In genomic region chr1:41359061-41359460, GRCm38 (mm10) we compare ENCODE assay signal across 19 mouse cellular contexts.
A peak's percentile ranks its signal among the peaks of the same experiment; 100 is the strongest.
DNase-seq lines count a peak whose midpoint lies in the region; ATAC-seq lines count a peak whose summit lies in the region.
"Had no signal": no experiment of that assay in that cellular context is flagged by ENCODE, and none has a peak within 500 bp of the region (broad histone marks: within the 10 kb centered on the region; RNA-seq: fewer than 3 reads in every experiment).

No protein-coding gene starts in this region.

- no peaks in the 10 kb centered on the region for H3K27me3 ChIP-seq in embryonic facial prominence, embryonic 11.5 days (ENCODE audit: control insufficient read depth, insufficient read depth, low read length)
- no peaks in the 10 kb centered on the region for H3K27me3 ChIP-seq in limb, embryonic 11.5 days (ENCODE audit: control insufficient read depth, insufficient read depth, low read length)
- H3K27me3 ChIP-seq: embryonic facial prominence, embryonic 15.5 days; hindbrain, embryonic 15.5 days had no signal

- H3K4me1 ChIP-seq in embryonic facial prominence, embryonic 11.5 days (ENCODE audit: control insufficient read depth, insufficient read depth, low read length) = no peaks in the 10 kb centered on the region; the same call in 1 of the 2 replicates
- H3K4me1 ChIP-seq in limb, embryonic 11.5 days (ENCODE audit: control insufficient read depth, insufficient read depth, low read length) = peaks cover 3% of the 10 kb centered on the region; the same call in 1 of the 2 replicates
- H3K4me1 ChIP-seq: embryonic facial prominence, embryonic 15.5 days; heart, embryonic 10.5 days; hindbrain, embryonic 15.5 days had no signal

- WGBS in embryonic facial prominence, embryonic 11.5 days = 8% methylated on average over 4 of the region's 4 CpGs
- 14% methylated on average over 4 of the region's 4 CpGs for WGBS in limb, embryonic 11.5 days

- H3K9me3 ChIP-seq in embryonic facial prominence, embryonic 11.5 days (replicated peaks; ENCODE audit: control insufficient read depth, low read length) = no peaks in the 10 kb centered on the region
- no peaks in the 10 kb centered on the region for H3K9me3 ChIP-seq in limb, embryonic 11.5 days (ENCODE audit: control insufficient read depth, low read length)
- H3K9me3 ChIP-seq: embryonic facial prominence, embryonic 15.5 days; forebrain, embryonic 10.5 days; heart, embryonic 10.5 days; hindbrain, embryonic 15.5 days had no signal

- no peak overlapping the region for H3K4me3 ChIP-seq in embryonic facial prominence, embryonic 11.5 days (ENCODE audit: low read depth, low read length)
- no peak overlapping the region for H3K4me3 ChIP-seq in limb, embryonic 11.5 days (ENCODE audit: low read depth, low read length)
- H3K4me3 ChIP-seq: embryonic facial prominence, embryonic 15.5 days; erythroblast, embryonic 14.5 days; forebrain, embryonic 10.5 days; heart, embryonic 10.5 days; hindbrain, embryonic 15.5 days had no signal

- H3K4me2 ChIP-seq in embryonic facial prominence, embryonic 11.5 days (ENCODE audit: low read depth, low read length) = no peak overlapping the region
- no peak overlapping the region for H3K4me2 ChIP-seq in limb, embryonic 11.5 days (ENCODE audit: low read depth, severe bottlenecking)
- H3K4me2 ChIP-seq: embryonic facial prominence, embryonic 15.5 days; hindbrain, embryonic 15.5 days had no signal

- no peak overlapping the region for H3K9ac ChIP-seq in embryonic facial prominence, embryonic 11.5 days (replicated peaks; ENCODE audit: low read length)
- no peak overlapping the region for H3K9ac ChIP-seq in limb, embryonic 11.5 days (ENCODE audit: low read length)
- H3K9ac ChIP-seq: embryonic facial prominence, embryonic 15.5 days; hindbrain, embryonic 15.5 days had no signal

- no peak overlapping the region for H3K27ac ChIP-seq in embryonic facial prominence, embryonic 11.5 days (replicated peaks; ENCODE audit: low read depth, low read length)
- H3K27ac ChIP-seq in limb, embryonic 11.5 days (replicated peaks; ENCODE audit: low read depth, low read length) = no peak overlapping the region
- H3K27ac ChIP-seq: embryonic facial prominence, embryonic 15.5 days; forebrain, embryonic 10.5 days; heart, embryonic 10.5 days; hindbrain, embryonic 15.5 days had no signal

- no peak; the same call in 1 of the 2 replicates for ATAC-seq in embryonic facial prominence, embryonic 11.5 days (replicated peaks; ENCODE audit: insufficient number of reproducible peaks, low FRiP score, low TSS enrichment, low read depth)
- ATAC-seq in limb, embryonic 11.5 days (ENCODE audit: insufficient number of reproducible peaks, low FRiP score, low TSS enrichment, low read depth) = 0 out of 2 replicates have a peak, but pooled peaks have one; percentile 39
- ATAC-seq: forebrain, embryonic 14.5 days had no signal

- intact Hi-C loops in heart, postnatal 10 days (cut with DNase I) = no loop called here

- H3K36me3 ChIP-seq in embryonic facial prominence, embryonic 11.5 days (replicated peaks; ENCODE audit: control insufficient read depth, insufficient read depth, low read depth, low read length) = no peaks in the 10 kb centered on the region
- no peaks in the 10 kb centered on the region for H3K36me3 ChIP-seq in limb, embryonic 11.5 days (ENCODE audit: control insufficient read depth, insufficient read depth, low read length)
- H3K36me3 ChIP-seq: embryonic facial prominence, embryonic 15.5 days; forebrain, embryonic 10.5 days; heart, embryonic 10.5 days; hindbrain, embryonic 15.5 days had no signal

- DNase-seq in retina, postnatal 1 day = peak; percentile 6
- DNase-seq in retina, embryonic 14.5 days (ENCODE audit: low spot score) = no peak
- peak; percentile 73 for DNase-seq in embryonic facial prominence, embryonic 11.5 days (ENCODE audit: low spot score)
- DNase-seq in limb, embryonic 11.5 days (ENCODE audit: low spot score) = peak; percentile 40
- no peak for DNase-seq in adrenal gland, adult 2 months
- DNase-seq in heart, postnatal 4 days = no peak
- DNase-seq in heart, postnatal 10 days = no peak
- DNase-seq: adrenal gland, postnatal 14 days; cerebellum, adult 11-12 months; cerebellum, adult 9-10 months; cerebellum, postnatal 36 days; heart, adult 18-20 months; heart, postnatal 14 days had no signal

Comparison
In these comparisons a context has a peak if more than half of its experiments do, and no peak if none do; other contexts are left out.
1. DNase-seq: peak in retina, postnatal 1 day (single experiment), embryonic facial prominence, embryonic 11.5 days (single experiment) and limb, embryonic 11.5 days (single experiment); none in retina, embryonic 14.5 days (single experiment), adrenal gland, adult 2 months (single experiment), heart, postnatal 4 days (single experiment) and heart, postnatal 10 days (0 of 2).